Mouse (Mus musculus): Measurements from ENCODE around the gene Aunip. TPM values are rescaled to one million over a fixed set of nuclear protein-coding genes. Genes with fewer than 3 reads are reported as not detected.

Gene Aunip
- polyA plus RNA-seq, 1 experiment from 2014 or later = 10.0 TPM

DNA sequence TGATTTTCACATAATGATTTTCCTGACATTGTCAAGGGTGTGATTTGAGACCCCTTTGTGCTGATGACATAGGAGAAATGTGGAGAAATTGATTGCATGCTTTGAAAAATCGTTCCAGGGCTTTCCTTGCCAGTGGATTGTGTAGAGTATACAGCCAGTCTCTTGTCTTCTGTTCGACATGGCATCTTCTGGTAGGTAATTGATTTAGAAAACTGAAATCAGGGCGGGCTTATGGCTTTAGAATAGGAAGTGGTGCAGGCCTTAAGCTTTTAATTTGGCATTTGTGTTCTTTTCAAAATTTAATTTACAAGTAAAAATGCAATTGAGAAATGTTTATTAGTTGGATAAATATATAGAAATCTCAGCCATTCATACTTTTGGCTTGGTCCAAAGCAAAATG is 40.8 kb upstream of the Aunip start:
- Histone ChIP-seq H3K4me3 (ENCODE audit: low read length) (peak overlapping the region; percentile 90), H3K9me3 (replicated peaks; ENCODE audit: control insufficient read depth, low read length) (peaks cover 3% of the 10 kb centered on the region; the same call in 1 of the 2 replicates), H3K36me3 (ENCODE audit: control insufficient read depth, insufficient read depth) (peaks cover 37% of the 10 kb centered on the region), H3K27ac (ENCODE audit: low read length) (no peak overlapping the region), H3K4me1 (ENCODE audit: control insufficient read depth, insufficient read depth, low read length) (peaks cover 9% of the 10 kb centered on the region), H3K27me3 (ENCODE audit: control insufficient read depth, insufficient read depth, low read length) (no peaks in the 10 kb centered on the region), H3K9ac (ENCODE audit: low read length) (peak overlapping the region; percentile 41; the same call in 1 of the 2 replicates), H3K4me2 (ENCODE audit: low read depth, low read length) (peak overlapping the region; percentile 96)
- ATAC-seq (replicated peaks; ENCODE audit: extremely low read depth, insufficient read depth, low FRiP score) = no peak
- WGBS = 73% methylated on average over 3 of the region's 3 CpGs

DNA sequence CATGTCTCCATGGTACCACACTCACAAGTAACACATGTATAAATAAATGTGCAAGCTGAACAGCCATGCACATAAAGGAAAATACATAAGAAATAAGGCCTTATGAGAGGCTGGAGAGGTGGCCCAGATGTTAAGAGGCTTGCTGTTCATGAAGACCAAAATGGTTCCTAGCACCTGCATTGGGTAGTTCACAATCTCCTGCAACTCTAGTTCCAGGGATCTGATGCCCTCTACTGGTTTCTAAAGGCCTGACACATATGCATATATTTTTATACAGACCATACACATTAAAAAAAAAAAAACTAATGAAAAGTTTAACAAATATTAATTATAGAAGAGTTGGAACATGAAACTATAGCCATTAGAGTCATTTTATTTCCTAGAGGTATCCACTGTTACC is 39.3 kb upstream of the Aunip start:
- Histone ChIP-seq H3K4me2 (ENCODE audit: low read depth, low read length) (no peak overlapping the region), H3K27me3 (ENCODE audit: control insufficient read depth, insufficient read depth, low read length) (no peaks in the 10 kb centered on the region), H3K4me1 (ENCODE audit: control insufficient read depth, insufficient read depth, low read length) (peaks cover 9% of the 10 kb centered on the region), H3K27ac (ENCODE audit: low read length) (no peak overlapping the region), H3K9ac (ENCODE audit: low read length) (no peak overlapping the region), H3K4me3 (ENCODE audit: low read length) (no peak overlapping the region), H3K9me3 (replicated peaks; ENCODE audit: control insufficient read depth, low read length) (peaks cover 3% of the 10 kb centered on the region; the same call in 1 of the 2 replicates), H3K36me3 (ENCODE audit: control insufficient read depth, insufficient read depth) (peaks cover 41% of the 10 kb centered on the region)
- no peak for ATAC-seq (replicated peaks; ENCODE audit: extremely low read depth, insufficient read depth, low FRiP score)

DNA sequence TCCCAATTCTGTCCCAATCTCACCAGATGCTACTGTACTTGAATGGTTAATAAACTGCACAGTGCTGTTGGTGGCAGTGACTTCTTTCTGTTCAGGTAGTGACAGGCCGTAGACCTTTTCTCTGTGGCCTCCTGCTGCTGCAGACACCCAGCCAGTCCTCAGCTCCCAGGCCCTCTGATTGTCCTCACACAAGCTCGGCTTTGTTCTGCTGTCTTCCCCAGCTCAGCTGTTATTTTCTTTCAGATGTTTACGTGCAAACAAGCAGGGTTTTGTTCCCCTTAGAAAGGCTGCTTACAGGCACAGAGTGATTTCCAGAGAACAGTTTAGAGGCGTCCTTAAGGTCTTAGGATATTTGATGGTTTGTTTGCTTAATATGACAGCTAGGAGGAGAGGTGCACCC is 37.0 kb upstream of the Aunip start:
- peaks cover 3% of the 10 kb centered on the region; the same call in 1 of the 2 replicates for H3K9me3 ChIP-seq (replicated peaks; ENCODE audit: control insufficient read depth, low read length)
- H3K4me2 ChIP-seq (ENCODE audit: low read depth, low read length) = no peak overlapping the region
- peaks cover 7% of the 10 kb centered on the region for H3K4me1 ChIP-seq (ENCODE audit: control insufficient read depth, insufficient read depth, low read length)
- H3K36me3 ChIP-seq (ENCODE audit: control insufficient read depth, insufficient read depth) = peaks cover 41% of the 10 kb centered on the region
- no peaks in the 10 kb centered on the region for H3K27me3 ChIP-seq (ENCODE audit: control insufficient read depth, insufficient read depth, low read length)
- H3K27ac ChIP-seq (ENCODE audit: low read length) = no peak overlapping the region
- no peak overlapping the region for H3K9ac ChIP-seq (ENCODE audit: low read length)
- WGBS = 80% methylated on average over 4 of the region's 4 CpGs
- H3K4me3 ChIP-seq (ENCODE audit: low read length) = no peak overlapping the region
- no peak for ATAC-seq (replicated peaks; ENCODE audit: extremely low read depth, insufficient read depth, low FRiP score)

DNA sequence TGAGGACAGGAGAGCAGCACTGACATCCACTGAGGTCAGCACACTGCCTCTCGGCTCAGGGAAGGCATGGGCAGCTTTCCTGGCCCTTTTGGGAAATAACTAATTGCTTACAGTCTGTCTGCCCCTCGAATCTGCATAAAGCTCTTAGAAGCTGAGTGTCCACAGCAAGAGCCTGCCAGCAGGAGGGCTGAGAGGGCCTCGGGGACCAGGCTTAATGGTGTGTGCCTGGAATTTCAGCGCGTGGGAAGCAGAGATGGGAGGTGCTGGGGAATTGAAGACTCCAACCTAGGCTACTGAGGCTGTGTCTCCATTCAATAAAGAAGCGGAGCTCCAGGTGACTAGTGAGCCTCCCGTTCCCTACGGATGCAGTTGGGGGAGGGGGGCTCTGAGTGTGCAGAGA is 36.6 kb upstream of the Aunip start:
- peaks cover 41% of the 10 kb centered on the region for H3K36me3 ChIP-seq (ENCODE audit: control insufficient read depth, insufficient read depth)
- no peaks in the 10 kb centered on the region for H3K27me3 ChIP-seq (ENCODE audit: control insufficient read depth, insufficient read depth, low read length)
- peaks cover 7% of the 10 kb centered on the region for H3K4me1 ChIP-seq (ENCODE audit: control insufficient read depth, insufficient read depth, low read length)
- H3K4me2 ChIP-seq (ENCODE audit: low read depth, low read length) = no peak overlapping the region
- WGBS = 77% methylated on average over 8 of the region's 8 CpGs
- H3K27ac ChIP-seq (ENCODE audit: low read length) = no peak overlapping the region
- peaks cover 3% of the 10 kb centered on the region; the same call in 1 of the 2 replicates for H3K9me3 ChIP-seq (replicated peaks; ENCODE audit: control insufficient read depth, low read length)
- no peak overlapping the region for H3K9ac ChIP-seq (ENCODE audit: low read length)
- ATAC-seq (replicated peaks; ENCODE audit: extremely low read depth, insufficient read depth, low FRiP score) = no peak
- no peak overlapping the region for H3K4me3 ChIP-seq (ENCODE audit: low read length)

DNA sequence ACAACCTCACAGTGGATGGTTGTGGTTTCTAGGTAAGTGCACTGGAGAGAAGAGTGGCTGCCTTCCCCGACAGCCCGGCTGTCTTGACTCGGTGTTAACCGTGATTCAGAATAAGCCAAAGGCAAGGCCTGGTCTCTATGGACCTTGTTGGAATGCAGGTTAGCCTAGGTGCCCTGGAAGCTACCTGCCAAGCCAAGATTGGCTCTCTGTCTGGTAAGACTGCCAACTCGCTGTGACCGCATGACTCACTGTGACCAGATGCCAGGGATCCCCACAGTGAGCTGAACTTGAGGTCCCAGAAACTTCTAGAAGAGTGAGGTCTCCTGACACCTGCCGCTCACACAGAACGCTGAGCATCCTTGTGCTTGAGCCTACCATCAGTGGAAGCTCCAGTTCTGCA is 33.9 kb upstream of the Aunip start:
- Histone ChIP-seq H3K4me2 (ENCODE audit: low read depth, low read length) (no peak overlapping the region), H3K4me3 (ENCODE audit: low read length) (no peak overlapping the region), H3K4me1 (ENCODE audit: control insufficient read depth, insufficient read depth, low read length) (no peaks in the 10 kb centered on the region), H3K36me3 (ENCODE audit: control insufficient read depth, insufficient read depth) (peaks cover 29% of the 10 kb centered on the region), H3K27ac (ENCODE audit: low read length) (no peak overlapping the region), H3K9me3 (replicated peaks; ENCODE audit: control insufficient read depth, low read length) (no peaks in the 10 kb centered on the region), H3K27me3 (ENCODE audit: control insufficient read depth, insufficient read depth, low read length) (no peaks in the 10 kb centered on the region), H3K9ac (ENCODE audit: low read length) (no peak overlapping the region)
- 82% methylated on average over 8 of the region's 8 CpGs for WGBS
- ATAC-seq (replicated peaks; ENCODE audit: extremely low read depth, insufficient read depth, low FRiP score) = no peak

DNA sequence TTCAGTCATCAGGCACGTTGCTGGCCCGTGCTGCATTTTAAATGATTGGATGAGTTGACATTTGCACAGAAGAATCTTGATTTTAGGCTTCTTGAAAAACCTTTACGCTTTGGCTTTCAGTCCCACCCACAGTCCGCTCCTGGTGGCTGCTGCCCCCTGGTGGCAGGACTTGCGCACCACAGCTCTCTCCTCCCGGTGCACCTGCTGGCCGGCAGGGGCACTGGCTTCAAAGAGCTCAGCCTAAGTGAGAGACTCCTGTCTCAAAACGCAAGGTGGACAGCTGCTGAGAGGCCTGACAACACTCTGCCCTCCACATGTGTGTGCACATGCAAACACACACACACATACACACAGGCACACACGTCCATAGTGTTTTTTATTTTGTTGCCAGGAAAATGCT is 32.8 kb upstream of the Aunip start:
- H3K27ac ChIP-seq (ENCODE audit: low read length) = no peak overlapping the region
- H3K4me1 ChIP-seq (ENCODE audit: control insufficient read depth, insufficient read depth, low read length) = no peaks in the 10 kb centered on the region
- peak; percentile 65 for ATAC-seq (replicated peaks; ENCODE audit: extremely low read depth, insufficient read depth, low FRiP score)
- H3K4me3 ChIP-seq (ENCODE audit: low read length) = no peak overlapping the region
- peaks cover 19% of the 10 kb centered on the region for H3K36me3 ChIP-seq (ENCODE audit: control insufficient read depth, insufficient read depth)
- no peaks in the 10 kb centered on the region for H3K27me3 ChIP-seq (ENCODE audit: control insufficient read depth, insufficient read depth, low read length)
- H3K9ac ChIP-seq (ENCODE audit: low read length) = 0 out of 2 replicates have a peak overlapping the region, but pooled peaks have one; percentile 36
- H3K4me2 ChIP-seq (ENCODE audit: low read depth, low read length) = no peak overlapping the region
- H3K9me3 ChIP-seq (replicated peaks; ENCODE audit: control insufficient read depth, low read length) = no peaks in the 10 kb centered on the region
- 2% methylated on average over 9 of the region's 9 CpGs for WGBS

DNA sequence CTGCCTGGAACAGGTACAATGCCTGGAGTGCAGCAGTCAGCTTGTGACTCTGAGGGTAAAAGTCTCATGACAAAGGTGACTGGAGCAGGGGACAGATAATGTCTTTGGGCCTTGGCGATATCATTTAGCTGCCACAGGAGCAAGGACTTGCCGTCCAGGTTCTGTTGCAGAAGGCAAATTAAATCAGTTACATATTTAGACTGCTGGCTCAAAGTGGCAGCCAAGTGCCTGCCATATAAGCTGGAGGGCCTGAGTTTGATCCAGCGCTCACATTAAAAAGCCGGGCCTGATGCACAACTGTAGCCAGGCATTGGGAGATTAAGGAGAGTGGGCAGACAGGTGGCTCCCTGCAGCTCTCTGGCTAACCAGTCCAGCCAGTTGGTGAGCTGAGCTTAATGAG is 31.0 kb upstream of the Aunip start:
- Histone ChIP-seq H3K36me3 (ENCODE audit: control insufficient read depth, insufficient read depth) (peaks cover 5% of the 10 kb centered on the region), H3K27me3 (ENCODE audit: control insufficient read depth, insufficient read depth, low read length) (no peaks in the 10 kb centered on the region), H3K4me3 (ENCODE audit: low read length) (no peak overlapping the region), H3K9ac (ENCODE audit: low read length) (no peak overlapping the region), H3K4me2 (ENCODE audit: low read depth, low read length) (no peak overlapping the region), H3K27ac (ENCODE audit: low read length) (no peak overlapping the region), H3K9me3 (replicated peaks; ENCODE audit: control insufficient read depth, low read length) (no peaks in the 10 kb centered on the region), H3K4me1 (ENCODE audit: control insufficient read depth, insufficient read depth, low read length) (no peaks in the 10 kb centered on the region)
- ATAC-seq (replicated peaks; ENCODE audit: extremely low read depth, insufficient read depth, low FRiP score) = no peak
- 67% methylated on average over 4 of the region's 4 CpGs for WGBS

DNA sequence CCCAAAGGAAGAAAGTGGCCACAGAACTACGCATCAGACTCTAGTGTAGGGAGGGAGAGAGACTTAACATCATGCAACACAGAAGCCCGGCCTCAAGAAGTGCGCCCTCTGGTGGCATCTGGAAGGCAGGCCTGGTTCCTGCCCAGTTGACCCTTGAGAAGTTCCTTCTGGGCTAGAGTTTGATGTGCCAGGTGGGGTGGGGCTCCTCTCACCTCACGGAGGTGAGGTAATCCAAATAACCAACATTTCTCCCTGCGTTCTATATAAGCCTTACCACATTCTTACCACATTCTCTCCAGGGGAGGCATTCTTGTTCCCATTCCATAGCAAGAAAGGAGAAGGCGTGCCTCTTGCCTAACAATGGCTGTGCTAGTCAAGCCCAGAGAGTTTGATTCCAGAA is 29.9 kb upstream of the Aunip start:
- ATAC-seq (replicated peaks; ENCODE audit: extremely low read depth, insufficient read depth, low FRiP score) = peak; percentile 43
- no peak overlapping the region for H3K4me3 ChIP-seq (ENCODE audit: low read length)
- H3K36me3 ChIP-seq (ENCODE audit: control insufficient read depth, insufficient read depth) = no peaks in the 10 kb centered on the region; the same call in 1 of the 2 replicates
- no peak overlapping the region for H3K9ac ChIP-seq (ENCODE audit: low read length)
- H3K4me2 ChIP-seq (ENCODE audit: low read depth, low read length) = no peak overlapping the region
- no peaks in the 10 kb centered on the region for H3K27me3 ChIP-seq (ENCODE audit: control insufficient read depth, insufficient read depth, low read length)
- 25% methylated on average over 6 of the region's 6 CpGs for WGBS
- no peak overlapping the region for H3K27ac ChIP-seq (ENCODE audit: low read length)
- H3K9me3 ChIP-seq (replicated peaks; ENCODE audit: control insufficient read depth, low read length) = no peaks in the 10 kb centered on the region
- no peaks in the 10 kb centered on the region for H3K4me1 ChIP-seq (ENCODE audit: control insufficient read depth, insufficient read depth, low read length)

DNA sequence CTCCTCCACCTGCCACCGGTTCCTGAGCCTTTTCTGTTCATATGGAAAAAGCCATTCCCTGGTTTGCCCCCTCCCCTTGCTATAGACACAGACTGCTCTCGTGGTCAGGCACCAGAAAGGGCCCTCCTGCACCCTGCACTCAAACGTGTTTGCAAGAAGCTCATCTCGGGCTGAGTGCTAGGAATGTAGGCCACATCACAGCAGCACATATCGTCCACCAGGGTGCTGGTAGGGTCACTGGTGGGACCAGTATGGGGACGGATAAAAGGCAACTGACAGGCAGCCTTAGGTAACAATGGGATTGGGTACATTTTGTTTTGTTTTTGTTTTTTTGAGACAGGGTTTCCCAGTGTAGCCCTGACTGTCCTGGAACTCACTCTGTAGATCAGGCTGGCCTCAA is 29.5 kb upstream of the Aunip start:
- no peak overlapping the region for H3K4me2 ChIP-seq (ENCODE audit: low read depth, low read length)
- no peak for ATAC-seq (replicated peaks; ENCODE audit: extremely low read depth, insufficient read depth, low FRiP score)
- H3K36me3 ChIP-seq (ENCODE audit: control insufficient read depth, insufficient read depth) = no peaks in the 10 kb centered on the region
- 50% methylated on average over 6 of the region's 6 CpGs for WGBS
- H3K27me3 ChIP-seq (ENCODE audit: control insufficient read depth, insufficient read depth, low read length) = no peaks in the 10 kb centered on the region
- H3K9me3 ChIP-seq (replicated peaks; ENCODE audit: control insufficient read depth, low read length) = no peaks in the 10 kb centered on the region
- no peaks in the 10 kb centered on the region for H3K4me1 ChIP-seq (ENCODE audit: control insufficient read depth, insufficient read depth, low read length)
- H3K27ac ChIP-seq (ENCODE audit: low read length) = no peak overlapping the region
- H3K9ac ChIP-seq (ENCODE audit: low read length) = no peak overlapping the region
- H3K4me3 ChIP-seq (ENCODE audit: low read length) = no peak overlapping the region

DNA sequence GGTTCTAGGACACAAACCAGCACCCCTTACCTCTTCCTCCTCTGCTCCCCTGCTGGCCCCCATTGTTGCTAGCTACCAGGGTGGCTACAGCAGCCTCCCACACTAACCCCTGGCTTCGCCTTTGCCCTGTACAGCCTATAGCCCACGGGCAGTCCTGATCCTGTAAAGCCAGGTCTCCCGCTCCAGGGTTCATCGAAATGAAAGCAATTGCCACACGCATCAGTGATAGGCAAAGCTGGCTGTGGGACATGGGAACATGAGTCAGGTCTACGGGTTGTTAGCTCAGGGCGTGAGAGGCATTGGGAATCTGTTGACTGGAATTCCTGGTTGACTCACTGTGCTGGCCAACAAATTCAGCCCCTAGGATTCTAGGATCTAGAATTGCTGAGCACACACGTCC is 28.4 kb upstream of the Aunip start:
- ATAC-seq (replicated peaks; ENCODE audit: extremely low read depth, insufficient read depth, low FRiP score) = no peak
- H3K9me3 ChIP-seq (replicated peaks; ENCODE audit: control insufficient read depth, low read length) = no peaks in the 10 kb centered on the region
- H3K4me3 ChIP-seq (ENCODE audit: low read length) = no peak overlapping the region
- H3K36me3 ChIP-seq (ENCODE audit: control insufficient read depth, insufficient read depth) = no peaks in the 10 kb centered on the region
- H3K27ac ChIP-seq (ENCODE audit: low read length) = no peak overlapping the region
- H3K27me3 ChIP-seq (ENCODE audit: control insufficient read depth, insufficient read depth, low read length) = no peaks in the 10 kb centered on the region
- WGBS = 68% methylated on average over 8 of the region's 8 CpGs
- no peak overlapping the region for H3K9ac ChIP-seq (ENCODE audit: low read length)
- no peaks in the 10 kb centered on the region for H3K4me1 ChIP-seq (ENCODE audit: control insufficient read depth, insufficient read depth, low read length)
- no peak overlapping the region for H3K4me2 ChIP-seq (ENCODE audit: low read depth, low read length)

Data from heart, embryonic 16.5 days (tissue).